Mouse (Mus musculus): ENCODE measurements around the gene Smim12.
A peak's percentile ranks its signal among the peaks of the same experiment; 100 is the strongest.

Smim12 gene

DNA sequence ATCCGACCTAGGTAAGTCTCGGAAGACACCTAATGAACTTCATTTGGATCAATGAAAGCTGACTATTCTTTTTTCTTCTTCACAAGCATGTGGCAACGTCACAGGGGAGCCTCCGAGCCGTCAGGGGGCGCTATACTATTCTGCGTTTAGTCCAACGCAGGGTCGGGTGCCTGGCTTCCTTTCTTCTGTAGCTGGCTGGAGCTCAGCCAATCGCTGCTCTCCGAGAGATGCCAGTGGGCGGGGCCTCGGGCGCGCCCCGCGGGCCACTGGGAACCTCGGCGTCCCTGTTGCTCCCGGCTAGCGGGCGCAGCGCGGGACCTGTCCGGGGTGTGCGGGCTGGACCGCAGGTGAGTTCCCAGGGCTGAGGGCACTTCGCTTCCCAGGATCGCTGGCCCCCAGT lies at the start of gene Smim12:
Gene Smim12, plus strand, starts transcription at position 233 of the 400 bp plus-strand sequence.
- ATAC-seq (ENCODE audit: insufficient number of reproducible peaks, low FRiP score, low TSS enrichment), result peak; percentile 85

- no peak for ATAC-seq (ENCODE audit: insufficient number of reproducible peaks, low FRiP score, low TSS enrichment)
These were observed 48.9 kb upstream of the Smim12 start for GRCm38 (mm10) chr4:127194477-127195269.

DNA sequence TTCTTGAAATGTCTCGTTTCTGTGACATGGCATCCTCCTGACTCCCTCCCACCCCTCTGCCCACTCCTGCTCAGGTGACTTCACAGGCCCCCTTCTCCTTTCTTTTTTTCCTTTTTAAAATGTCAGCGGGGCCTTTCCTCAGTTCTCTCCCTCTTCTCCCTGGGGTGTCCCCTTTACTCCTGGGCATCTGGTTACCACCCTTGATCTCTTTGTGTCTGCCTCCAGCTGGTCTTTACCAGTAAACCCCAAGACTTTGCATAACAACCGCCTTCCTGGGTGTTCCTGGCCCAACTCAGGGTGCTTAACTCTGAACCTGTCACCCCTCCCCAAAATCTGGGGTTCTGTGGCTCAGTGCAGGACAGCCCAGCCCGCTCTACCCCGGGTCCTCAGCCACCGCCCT lies 45.0 kb upstream of the Smim12 start:
- ATAC-seq (ENCODE audit: insufficient number of reproducible peaks, low FRiP score, low TSS enrichment), result no peak

GRCm38 (mm10) chr4:127199406-127199805 lies 44.2 kb upstream of the Smim12 start:
- ATAC-seq (ENCODE audit: insufficient number of reproducible peaks, low FRiP score, low TSS enrichment), result no peak

DNA sequence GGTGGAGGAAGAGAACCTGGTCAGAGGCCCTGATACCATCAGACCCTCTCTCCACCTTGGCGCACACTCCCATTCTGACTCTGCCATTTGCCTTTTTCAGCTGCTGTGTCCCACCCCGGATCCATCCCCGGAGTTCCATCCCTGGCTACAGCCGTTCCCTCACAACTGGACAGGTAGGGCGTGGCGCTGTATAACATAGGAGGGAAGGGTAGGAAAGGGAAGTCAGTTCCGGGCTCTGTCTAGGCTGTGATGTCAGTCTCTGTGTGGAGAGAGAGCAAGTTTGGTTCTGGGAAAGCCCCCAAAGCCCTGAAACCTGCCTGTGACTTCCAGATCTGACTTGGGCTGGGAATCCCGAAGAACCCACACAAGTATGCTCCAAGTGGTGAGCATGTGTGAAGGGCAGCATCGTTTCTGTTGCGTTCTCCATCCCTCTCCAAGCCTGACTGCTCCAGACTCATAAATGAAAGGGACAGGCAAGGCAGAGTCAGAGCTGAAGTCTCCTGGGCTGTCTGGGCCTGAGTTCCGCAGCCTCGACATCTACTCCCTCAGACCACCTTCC lies 43.3 kb upstream of the Smim12 start:
- ATAC-seq (ENCODE audit: insufficient number of reproducible peaks, low FRiP score, low TSS enrichment), result no peak

DNA sequence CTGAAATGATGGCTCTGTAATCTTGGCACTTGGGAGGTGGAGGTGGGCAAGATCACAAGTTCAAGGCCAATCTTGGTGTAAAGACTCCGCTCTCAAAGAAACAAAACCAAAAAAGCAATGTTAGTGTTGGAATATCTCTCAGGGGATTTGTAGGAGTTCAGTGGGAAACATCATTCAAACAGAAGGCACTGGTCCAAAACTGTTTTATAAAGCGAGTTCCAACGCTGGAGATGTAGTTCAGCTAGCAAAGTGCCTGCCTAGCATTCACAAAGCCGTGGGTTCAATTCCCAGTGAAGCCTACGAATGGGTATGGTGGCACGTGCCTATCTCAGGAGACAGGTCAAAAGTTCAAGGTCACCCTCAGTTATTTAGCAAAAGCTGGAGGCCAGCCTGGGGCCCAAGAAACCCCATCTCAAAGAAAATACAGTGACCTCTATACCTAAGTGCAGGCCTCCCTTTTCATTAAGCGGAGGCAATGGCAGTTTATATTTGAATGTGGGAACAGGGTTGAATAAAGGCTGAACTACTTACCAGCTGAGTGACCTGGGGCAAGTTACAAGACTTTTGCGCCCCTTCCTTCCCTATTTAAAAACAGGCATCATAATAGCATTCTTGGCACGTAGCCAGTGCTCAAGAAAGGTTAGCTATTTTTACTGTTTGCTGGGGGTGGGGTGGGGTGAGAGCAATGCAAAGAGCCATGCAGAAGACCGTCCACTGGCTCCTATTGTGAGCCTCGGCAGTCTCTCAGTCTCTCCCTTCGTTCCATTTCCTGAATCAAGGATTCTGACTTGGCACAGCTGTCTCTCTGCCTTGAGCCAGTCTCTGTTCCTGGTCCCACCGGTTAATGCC lies 42.6 kb upstream of the Smim12 start:
- ATAC-seq (ENCODE audit: insufficient number of reproducible peaks, low FRiP score, low TSS enrichment), result no peak

DNA sequence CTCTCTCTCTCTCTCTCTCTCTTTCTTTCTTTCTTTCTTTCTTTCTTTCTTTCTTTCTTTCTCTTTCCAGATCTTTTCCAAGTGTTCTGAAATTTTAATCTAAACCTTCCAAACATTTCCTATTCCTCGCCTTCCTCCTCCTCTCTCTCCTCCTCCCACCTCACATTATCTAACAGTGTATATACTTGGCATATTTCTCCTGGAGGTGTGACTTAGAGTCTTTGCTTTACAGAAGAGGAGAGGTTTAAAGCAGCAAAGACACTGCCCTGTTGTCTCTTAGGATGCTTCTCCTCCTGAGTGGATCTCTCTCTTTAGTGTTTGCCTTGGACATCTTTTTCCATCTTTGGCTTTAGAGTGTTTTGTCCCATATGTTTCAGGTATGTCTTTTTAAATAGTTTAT lies 40.5 kb upstream of the Smim12 start:
- no peak for ATAC-seq (ENCODE audit: insufficient number of reproducible peaks, low FRiP score, low TSS enrichment)

GRCm38 (mm10) chr4:127211318-127211717 lies 32.3 kb upstream of the Smim12 start:
- no peak for ATAC-seq (ENCODE audit: insufficient number of reproducible peaks, low FRiP score, low TSS enrichment)

DNA sequence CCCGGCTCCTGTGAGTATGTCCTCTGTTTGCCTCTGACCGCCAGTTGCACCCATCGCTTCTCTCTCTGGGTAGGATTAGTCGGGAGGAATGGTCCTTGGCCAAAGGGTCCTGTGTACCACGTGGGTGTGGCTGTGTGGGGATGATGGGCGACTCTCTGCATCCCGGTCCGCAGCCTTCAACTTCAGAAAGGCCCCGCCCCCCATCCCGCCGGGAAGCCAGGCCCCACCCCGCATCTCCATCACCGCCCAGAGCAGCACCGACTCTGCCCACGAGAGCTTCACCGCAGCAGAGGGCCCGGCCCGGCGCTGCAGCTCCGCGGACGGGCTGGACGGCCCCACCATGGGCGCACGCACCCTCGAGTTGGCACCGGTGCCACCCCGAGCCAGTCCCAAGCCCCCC lies 29.1 kb upstream of the Smim12 start:
- no peak for ATAC-seq (ENCODE audit: insufficient number of reproducible peaks, low FRiP score, low TSS enrichment)

DNA sequence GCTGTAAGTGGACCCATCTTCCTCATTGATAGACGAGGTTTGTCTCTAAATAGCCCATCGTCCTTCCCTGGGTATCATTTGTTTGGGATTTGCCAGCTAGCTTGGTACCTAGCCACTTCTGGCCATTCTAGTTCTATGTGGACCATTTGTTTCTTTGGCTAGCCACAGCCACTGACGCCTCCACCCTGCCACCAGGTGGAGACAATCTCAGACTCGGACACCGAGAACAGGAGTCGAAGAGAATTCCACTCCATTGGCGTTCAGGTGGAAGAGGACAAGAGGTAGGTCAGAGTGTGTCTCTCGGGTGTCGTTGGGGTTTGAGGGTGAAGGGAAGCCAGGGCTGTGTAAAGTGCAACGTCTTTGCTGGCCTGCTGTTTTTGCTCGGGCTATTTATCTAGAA lies 28.5 kb upstream of the Smim12 start:
- no peak for ATAC-seq (ENCODE audit: insufficient number of reproducible peaks, low FRiP score, low TSS enrichment)

DNA sequence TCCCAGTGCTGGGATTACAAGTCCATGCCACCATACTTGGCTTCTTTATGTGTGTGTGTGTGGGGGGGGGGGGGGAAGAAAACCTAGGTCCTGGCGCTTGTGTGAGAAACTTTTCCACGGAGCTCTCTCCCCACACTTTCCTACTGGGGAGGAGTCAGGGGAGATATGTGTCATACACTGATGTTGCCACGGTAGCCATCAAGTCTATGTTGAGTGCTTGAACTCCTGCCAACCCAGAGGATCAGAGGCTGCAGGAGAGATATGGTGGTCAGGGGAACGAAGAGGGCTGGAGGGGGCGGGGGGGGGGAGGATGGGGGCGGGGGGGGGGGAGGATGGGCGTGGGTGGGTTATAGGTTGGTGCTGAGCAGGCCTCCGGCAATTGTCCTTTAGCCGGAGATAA lies 27.8 kb upstream of the Smim12 start:
- ATAC-seq (ENCODE audit: insufficient number of reproducible peaks, low FRiP score, low TSS enrichment), result no peak

DNA sequence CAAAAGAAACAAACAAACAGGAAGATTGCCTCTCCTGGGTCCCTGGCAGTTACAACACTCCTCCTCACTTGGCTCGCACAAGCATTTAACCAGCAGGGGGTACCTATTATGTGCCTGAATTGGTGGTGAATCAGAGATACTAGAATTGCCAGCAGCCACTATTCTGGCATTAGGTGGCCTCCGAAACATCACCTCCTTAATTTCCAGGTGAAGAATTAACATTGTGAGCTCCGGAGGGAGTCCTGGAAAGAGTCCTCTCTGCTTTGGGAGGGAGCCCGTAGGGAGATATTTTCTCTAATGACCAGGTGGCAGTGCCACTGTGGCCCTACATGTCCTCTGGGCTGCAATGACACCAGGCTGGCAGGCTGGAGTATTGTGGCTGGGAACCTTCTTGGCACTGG lies 27.3 kb upstream of the Smim12 start:
- peak; percentile 77; the same call in 1 of the 2 replicates for ATAC-seq (ENCODE audit: insufficient number of reproducible peaks, low FRiP score, low TSS enrichment)

DNA sequence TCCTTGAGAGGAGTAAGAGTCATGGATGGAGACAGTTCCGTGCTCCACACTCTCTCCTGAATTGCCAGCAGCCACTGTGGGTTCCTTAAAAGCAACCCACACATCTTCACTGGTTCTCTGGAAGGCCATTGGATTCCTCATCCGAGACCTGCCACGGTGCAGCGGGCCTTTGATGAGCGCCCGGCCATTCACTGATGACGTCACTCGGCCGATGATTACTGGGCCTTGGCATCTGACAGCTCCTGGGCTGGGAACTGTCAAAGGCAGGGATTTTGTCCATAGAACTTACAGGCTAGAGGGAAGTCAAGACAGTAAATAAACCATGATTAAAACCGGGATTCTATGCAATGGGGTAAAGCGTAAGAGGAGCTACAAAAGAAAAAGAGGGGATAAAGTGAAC lies 26.5 kb upstream of the Smim12 start:
- ATAC-seq (ENCODE audit: insufficient number of reproducible peaks, low FRiP score, low TSS enrichment), result no peak

DNA sequence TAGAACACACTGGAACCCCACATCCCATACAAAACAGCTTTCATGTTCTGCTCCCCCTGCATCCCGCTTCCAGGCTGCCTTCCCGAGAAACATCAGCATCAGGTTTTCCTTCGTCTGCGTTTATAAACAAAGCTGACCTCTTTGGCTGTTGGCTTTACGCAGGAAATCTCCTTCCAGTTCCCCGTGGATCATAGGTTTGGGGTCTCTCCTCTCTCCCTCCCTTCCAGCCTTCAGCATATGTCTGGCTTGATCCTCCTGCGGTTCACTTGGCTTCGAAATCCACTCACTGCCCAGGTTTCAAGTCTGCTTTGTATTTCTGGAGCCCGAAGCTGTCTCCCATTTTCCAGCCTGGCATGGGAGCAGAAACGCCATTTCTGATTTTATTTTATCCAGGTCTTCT lies 20.3 kb upstream of the Smim12 start:
- ATAC-seq (ENCODE audit: insufficient number of reproducible peaks, low FRiP score, low TSS enrichment), result no peak

DNA sequence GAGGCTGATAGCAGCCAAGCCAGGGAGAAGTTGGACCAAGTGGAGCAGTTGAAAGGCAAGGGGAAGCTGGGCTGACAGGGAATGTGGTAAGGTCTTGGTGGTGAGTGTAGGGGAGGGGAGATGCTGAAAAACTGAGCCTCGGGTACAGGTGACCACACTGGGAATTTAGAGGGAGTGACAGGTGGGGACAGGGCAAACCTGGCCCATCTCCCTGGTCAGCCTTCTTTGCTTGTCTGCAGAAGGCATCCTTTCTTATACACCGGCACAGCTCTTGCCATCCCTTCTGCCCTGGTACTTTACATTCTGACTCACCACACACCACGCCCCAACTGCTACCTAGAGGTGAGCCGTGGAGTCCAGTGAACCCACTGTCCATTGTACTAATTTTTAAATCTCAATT lies 19.8 kb upstream of the Smim12 start:
- no peak for ATAC-seq (ENCODE audit: insufficient number of reproducible peaks, low FRiP score, low TSS enrichment)

DNA sequence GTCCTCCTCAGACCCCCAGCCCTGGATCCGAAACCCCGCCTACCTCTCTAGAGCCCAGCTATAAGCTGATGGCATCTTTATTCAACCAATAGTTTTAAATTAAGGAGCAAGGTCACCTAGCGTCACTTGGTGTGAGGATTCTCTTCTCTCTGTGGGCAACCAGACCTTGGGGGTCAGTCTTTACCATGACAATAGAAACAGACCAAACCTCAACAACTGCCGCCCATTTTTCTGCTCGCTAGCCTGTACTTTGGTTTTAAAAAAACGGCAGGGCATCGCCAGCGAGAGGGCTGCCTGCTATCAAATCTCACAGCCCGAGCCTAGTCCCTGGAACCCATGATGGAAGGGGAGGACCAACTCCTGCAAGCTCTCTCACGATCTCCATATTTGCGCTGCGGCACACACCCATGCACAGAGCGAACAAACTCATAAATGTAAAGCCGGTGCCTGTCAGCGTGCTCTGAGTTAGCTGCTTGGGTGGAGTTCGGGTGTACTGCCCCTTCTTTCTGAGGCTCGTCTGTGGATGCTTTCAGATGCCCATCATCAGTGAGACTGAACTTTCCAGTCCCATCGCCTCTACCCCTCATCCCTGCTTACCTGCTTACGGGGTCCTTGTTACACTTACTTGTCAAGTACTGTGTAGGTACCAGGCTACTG lies 19.0 kb upstream of the Smim12 start:
- ATAC-seq (ENCODE audit: insufficient number of reproducible peaks, low FRiP score, low TSS enrichment), result no peak

- no peak for ATAC-seq (ENCODE audit: insufficient number of reproducible peaks, low FRiP score, low TSS enrichment)
These were observed 17.5 kb upstream of the Smim12 start for GRCm38 (mm10) chr4:127226067-127226466.

DNA sequence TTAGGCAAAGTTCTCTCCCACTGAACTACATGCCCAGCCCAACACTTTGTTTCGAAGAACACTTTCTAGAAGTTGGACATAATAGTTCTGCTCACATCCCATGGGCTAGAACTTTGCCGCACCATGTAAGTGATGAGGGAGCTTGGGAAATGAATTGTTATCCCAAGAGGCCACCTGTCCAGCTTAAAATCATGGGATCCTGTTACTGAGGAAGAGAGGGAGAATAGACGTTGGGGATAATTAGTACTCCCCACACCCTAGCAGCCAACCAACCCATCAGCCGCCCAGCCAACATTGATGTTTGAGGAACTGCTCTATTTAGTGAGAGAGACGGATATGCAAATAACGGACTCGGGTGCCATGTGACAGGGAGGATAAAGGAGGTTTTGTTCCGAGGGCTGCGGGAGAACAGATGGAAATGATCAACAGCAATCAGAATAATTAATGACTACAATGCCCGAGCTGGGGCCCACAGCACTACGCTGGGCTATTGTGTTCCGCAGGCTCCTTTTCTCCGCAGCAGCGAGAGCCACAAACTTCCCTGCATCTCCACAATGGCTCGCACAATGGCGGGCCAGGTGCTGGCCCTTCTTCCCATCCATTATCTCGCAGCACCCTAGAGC lies 16.4 kb upstream of the Smim12 start:
- ATAC-seq (ENCODE audit: insufficient number of reproducible peaks, low FRiP score, low TSS enrichment), result no peak

GRCm38 (mm10) chr4:127232028-127232427 lies 11.6 kb upstream of the Smim12 start:
- peak; percentile 68; the same call in 1 of the 2 replicates for ATAC-seq (ENCODE audit: insufficient number of reproducible peaks, low FRiP score, low TSS enrichment)

GRCm38 (mm10) chr4:127232551-127232950 lies 11.0 kb upstream of the Smim12 start:
- no peak for ATAC-seq (ENCODE audit: insufficient number of reproducible peaks, low FRiP score, low TSS enrichment)

Measured in cerebellum, adult (tissue).